Mouse (Mus musculus): ENCODE measurements around the gene Aoc1. TPM values are rescaled to one million over a fixed set of nuclear protein-coding genes. Genes with fewer than 3 reads are reported as not detected.
"Not testable (repeated sequence)": the region's sequence is repeated elsewhere in the genome, so short reads cannot be mapped to it uniquely, and the experiment has no call there.

The Aoc1 gene
- polyA plus RNA-seq, 1 experiment from 2014 or later: not detected

- WGBS: 2% methylated on average over 1 of the region's 1 CpGs
- ATAC-seq (ENCODE audit: low FRiP score); H3K4me2 ChIP-seq (replicated peaks); H3K9me3 ChIP-seq (ENCODE audit: control insufficient read depth, low read length); H3K4me3 ChIP-seq (replicated peaks; ENCODE audit: low read length); H3K9ac ChIP-seq; H3K36me3 ChIP-seq (replicated peaks; ENCODE audit: control insufficient read depth, insufficient read depth); H3K27me3 ChIP-seq (ENCODE audit: control insufficient read depth, insufficient read depth, low read length); H3K27ac ChIP-seq; H3K4me1 ChIP-seq (replicated peaks; ENCODE audit: control insufficient read depth, insufficient read depth, low read length); DNase-seq (ENCODE audit: low spot score): not testable (repeated sequence)
Observed at GRCm38 (mm10) chr6:48866355-48866950, 6.2 kb upstream of the Aoc1 start.

- ATAC-seq (ENCODE audit: low FRiP score): no peak
- 15% methylated on average over 4 of the region's 4 CpGs for WGBS
- Histone ChIP-seq H3K9ac (no peak overlapping the region), H3K9me3 (ENCODE audit: control insufficient read depth, low read length) (no peaks in the 10 kb centered on the region), H3K4me2 (replicated peaks) (no peak overlapping the region), H3K27ac (no peak overlapping the region), H3K4me3 (replicated peaks; ENCODE audit: low read length) (no peak overlapping the region), H3K4me1 (replicated peaks; ENCODE audit: control insufficient read depth, insufficient read depth, low read length) (0 out of 2 replicates have a peak, but pooled peaks cover 5% of the 10 kb centered on the region), H3K27me3 (ENCODE audit: control insufficient read depth, insufficient read depth, low read length) (0 out of 2 replicates have a peak, but pooled peaks cover 4% of the 10 kb centered on the region), H3K36me3 (replicated peaks; ENCODE audit: control insufficient read depth, insufficient read depth) (no peaks in the 10 kb centered on the region)
- DNase-seq (ENCODE audit: low spot score): no peak
Observed at GRCm38 (mm10) chr6:48867158-48867557, 5.5 kb upstream of the Aoc1 start.

GRCm38 (mm10) chr6:48869774-48870173 lies 2.9 kb upstream of the Aoc1 start:
- no peaks in the 10 kb centered on the region for H3K9me3 ChIP-seq (ENCODE audit: control insufficient read depth, low read length)
- H3K4me3 ChIP-seq (replicated peaks; ENCODE audit: low read length): no peak overlapping the region
- no peak overlapping the region for H3K27ac ChIP-seq
- H3K36me3 ChIP-seq (replicated peaks; ENCODE audit: control insufficient read depth, insufficient read depth): no peaks in the 10 kb centered on the region
- H3K4me2 ChIP-seq (replicated peaks): no peak overlapping the region
- WGBS: 87% methylated on average over 2 of the region's 2 CpGs
- DNase-seq (ENCODE audit: low spot score) (no peak), ATAC-seq (ENCODE audit: low FRiP score) (no peak)
- H3K9ac ChIP-seq: no peak overlapping the region
- H3K27me3 ChIP-seq (ENCODE audit: control insufficient read depth, insufficient read depth, low read length): no peaks in the 10 kb centered on the region
- 0 out of 2 replicates have a peak, but pooled peaks cover 5% of the 10 kb centered on the region for H3K4me1 ChIP-seq (replicated peaks; ENCODE audit: control insufficient read depth, insufficient read depth, low read length)

GRCm38 (mm10) chr6:48874576-48874975 lies 1.9 kb downstream of the Aoc1 start:
- Histone ChIP-seq H3K4me1 (replicated peaks; ENCODE audit: control insufficient read depth, insufficient read depth, low read length) (no peaks in the 10 kb centered on the region), H3K27ac (no peak overlapping the region), H3K4me2 (replicated peaks) (no peak overlapping the region), H3K27me3 (ENCODE audit: control insufficient read depth, insufficient read depth, low read length) (no peaks in the 10 kb centered on the region), H3K4me3 (replicated peaks; ENCODE audit: low read length) (no peak overlapping the region), H3K36me3 (replicated peaks; ENCODE audit: control insufficient read depth, insufficient read depth) (no peaks in the 10 kb centered on the region), H3K9ac (no peak overlapping the region), H3K9me3 (ENCODE audit: control insufficient read depth, low read length) (no peaks in the 10 kb centered on the region)
- 86% methylated on average over 4 of the region's 4 CpGs for WGBS
- DNase-seq (ENCODE audit: low spot score) (no peak), ATAC-seq (ENCODE audit: low FRiP score) (no peak)

GRCm38 (mm10) chr6:48875515-48875914 lies 2.8 kb downstream of the Aoc1 start:
- Histone ChIP-seq H3K4me2 (replicated peaks) (no peak overlapping the region), H3K27ac (no peak overlapping the region), H3K27me3 (ENCODE audit: control insufficient read depth, insufficient read depth, low read length) (no peaks in the 10 kb centered on the region), H3K9me3 (ENCODE audit: control insufficient read depth, low read length) (no peaks in the 10 kb centered on the region), H3K36me3 (replicated peaks; ENCODE audit: control insufficient read depth, insufficient read depth) (no peaks in the 10 kb centered on the region), H3K4me1 (replicated peaks; ENCODE audit: control insufficient read depth, insufficient read depth, low read length) (no peaks in the 10 kb centered on the region), H3K9ac (no peak overlapping the region), H3K4me3 (replicated peaks; ENCODE audit: low read length) (no peak overlapping the region)
- DNase-seq (ENCODE audit: low spot score): no peak
- 81% methylated on average over 6 of the region's 6 CpGs for WGBS
- no peak for ATAC-seq (ENCODE audit: low FRiP score)

GRCm38 (mm10) chr6:48876510-48877135 lies 3.9 kb downstream of the Aoc1 start:
- no peaks in the 10 kb centered on the region for H3K4me1 ChIP-seq (replicated peaks; ENCODE audit: control insufficient read depth, insufficient read depth, low read length)
- no peaks in the 10 kb centered on the region for H3K27me3 ChIP-seq (ENCODE audit: control insufficient read depth, insufficient read depth, low read length)
- no peaks in the 10 kb centered on the region for H3K9me3 ChIP-seq (ENCODE audit: control insufficient read depth, low read length)
- H3K9ac ChIP-seq: no peak overlapping the region
- no peak overlapping the region for H3K27ac ChIP-seq
- no peak overlapping the region for H3K4me3 ChIP-seq (replicated peaks; ENCODE audit: low read length)
- DNase-seq (ENCODE audit: low spot score) (no peak), ATAC-seq (ENCODE audit: low FRiP score) (no peak)
- WGBS: 41% methylated on average over 5 of the region's 5 CpGs
- H3K4me2 ChIP-seq (replicated peaks): no peak overlapping the region
- H3K36me3 ChIP-seq (replicated peaks; ENCODE audit: control insufficient read depth, insufficient read depth): no peaks in the 10 kb centered on the region

GRCm38 (mm10) chr6:48894203-48894602 lies 21.5 kb downstream of the Aoc1 start:
- H3K4me3 ChIP-seq (replicated peaks; ENCODE audit: low read length): no peak overlapping the region
- no peak overlapping the region for H3K4me2 ChIP-seq (replicated peaks)
- H3K9ac ChIP-seq: no peak overlapping the region
- H3K27me3 ChIP-seq (ENCODE audit: control insufficient read depth, insufficient read depth, low read length): no peaks in the 10 kb centered on the region
- ATAC-seq (ENCODE audit: low FRiP score) (no peak), DNase-seq (ENCODE audit: low spot score) (no peak)
- no peaks in the 10 kb centered on the region for H3K4me1 ChIP-seq (replicated peaks; ENCODE audit: control insufficient read depth, insufficient read depth, low read length)
- WGBS: 77% methylated on average over 4 of the region's 4 CpGs
- H3K9me3 ChIP-seq (ENCODE audit: control insufficient read depth, low read length): no peaks in the 10 kb centered on the region
- H3K27ac ChIP-seq: no peak overlapping the region
- no peaks in the 10 kb centered on the region for H3K36me3 ChIP-seq (replicated peaks; ENCODE audit: control insufficient read depth, insufficient read depth)

GRCm38 (mm10) chr6:48894938-48895818 lies 22.5 kb downstream of the Aoc1 start:
- no peak overlapping the region for H3K9ac ChIP-seq
- WGBS: 88% methylated on average over 8 of the region's 8 CpGs
- no peaks in the 10 kb centered on the region for H3K27me3 ChIP-seq (ENCODE audit: control insufficient read depth, insufficient read depth, low read length)
- H3K9me3 ChIP-seq (ENCODE audit: control insufficient read depth, low read length): no peaks in the 10 kb centered on the region
- no peak overlapping the region for H3K27ac ChIP-seq
- no peaks in the 10 kb centered on the region for H3K4me1 ChIP-seq (replicated peaks; ENCODE audit: control insufficient read depth, insufficient read depth, low read length)
- no peak for DNase-seq (ENCODE audit: low spot score)
- no peaks in the 10 kb centered on the region for H3K36me3 ChIP-seq (replicated peaks; ENCODE audit: control insufficient read depth, insufficient read depth)
- no peak overlapping the region for H3K4me2 ChIP-seq (replicated peaks)
- no peak for ATAC-seq (ENCODE audit: low FRiP score)
- no peak overlapping the region for H3K4me3 ChIP-seq (replicated peaks; ENCODE audit: low read length)

GRCm38 (mm10) chr6:48895941-48896340 lies 23.2 kb downstream of the Aoc1 start:
- Histone ChIP-seq H3K4me3 (replicated peaks; ENCODE audit: low read length) (no peak overlapping the region), H3K27ac (no peak overlapping the region), H3K9ac (no peak overlapping the region), H3K27me3 (ENCODE audit: control insufficient read depth, insufficient read depth, low read length) (no peaks in the 10 kb centered on the region), H3K9me3 (ENCODE audit: control insufficient read depth, low read length) (no peaks in the 10 kb centered on the region), H3K36me3 (replicated peaks; ENCODE audit: control insufficient read depth, insufficient read depth) (no peaks in the 10 kb centered on the region), H3K4me1 (replicated peaks; ENCODE audit: control insufficient read depth, insufficient read depth, low read length) (no peaks in the 10 kb centered on the region), H3K4me2 (replicated peaks) (no peak overlapping the region)
- no peak for DNase-seq (ENCODE audit: low spot score)
- no peak for ATAC-seq (ENCODE audit: low FRiP score)
- WGBS: 82% methylated on average over 5 of the region's 5 CpGs
